Mouse (Mus musculus) hindbrain, embryonic 11.5 days (tissue): ENCODE data around the gene Camsap1. TPM values are rescaled to one million over a fixed set of nuclear protein-coding genes. Genes with fewer than 3 reads are reported as not detected.
A peak's percentile ranks its signal among the peaks of the same experiment; 100 is the strongest.

ENCODE experiments used
- ATAC-seq: fragments of 200-750 bp; cut with Nextera tagmentation; 2 replicates; pipeline ENCODE4 v1.8.0; 2017; ENCODE audit warnings: mild to moderate bottlenecking, moderate TSS enrichment, moderate library complexity; ENCODE audit not compliant: low FRiP score
- DNase-seq: peaks from one replicate; pipeline ENCODE4 v3.0.0-alpha.2; 2015; ENCODE audit warnings: low spot score
- H3K27ac ChIP-seq: fragments of 300-500 bp; sonication (generic); 2 replicates; pipeline ENCODE4 v1.5.1; 2014; ENCODE audit warnings: mild to moderate bottlenecking, low read depth, low read length
- H3K27me3 ChIP-seq: fragments of 300-500 bp; sonication (generic); 2 replicates; pipeline ENCODE4 v1.6.1; 2014; ENCODE audit warnings: mild to moderate bottlenecking, low read length, moderate library complexity, mixed read lengths; ENCODE audit not compliant: control insufficient read depth, insufficient read depth
- H3K36me3 ChIP-seq: fragments of 300-500 bp; sonication (generic); 2 replicates; pipeline ENCODE4 v1.6.1; 2014; ENCODE audit warnings: mild to moderate bottlenecking, low read length, moderate library complexity, mixed read lengths; ENCODE audit not compliant: control insufficient read depth, insufficient read depth
- H3K4me1 ChIP-seq: fragments of 300-500 bp; sonication (generic); replicated peaks from 2 replicates; pipeline ENCODE4 v1.6.1; 2014; ENCODE audit warnings: low read length, mixed read lengths; ENCODE audit not compliant: control insufficient read depth, insufficient read depth
- H3K4me2 ChIP-seq: fragments of 300-500 bp; sonication (generic); replicated peaks from 2 replicates; pipeline ENCODE4 v1.6.1; 2014; ENCODE audit warnings: mild to moderate bottlenecking, low read depth, low read length
- H3K4me3 ChIP-seq: fragments of 300-500 bp; sonication (generic); 2 replicates; pipeline ENCODE4 v1.5.1; 2014; ENCODE audit warnings: low read depth, low read length
- H3K9ac ChIP-seq: fragments of 300-500 bp; sonication (generic); 2 replicates; pipeline ENCODE4 v1.6.1; 2014; ENCODE audit warnings: low read depth, low read length
- H3K9me3 ChIP-seq: fragments of 300-500 bp; sonication (generic); 2 replicates; pipeline ENCODE4 v1.6.1; 2016; ENCODE audit warnings: low read length; ENCODE audit not compliant: control insufficient read depth
- WGBS: fragments of 180-500 bp; shearing (Covaris S2); extraction: QIAGEN DNeasy Blood & Tissue Kit; methylation state at CpG from one replicate; pipeline ENCODE4 v1.1.7; 2014; 5-methylcytosine and 5-hydroxymethylcytosine counted together
- polyA plus RNA-seq: library from polyadenylated mRNA; unstranded; fragments of >200 nt; fragmentation: Nextera tagmentation; extraction: Ambion mirVana; gene quantifications from 2 replicates; pipeline ENCODE4 v1.2.1, GENCODE M21; 2014

The Camsap1 gene
- polyA plus RNA-seq: 34.9 and 50.4 TPM in 2 replicates

GRCm38 (mm10) chr2:25983159-25983907 lies at the start of gene Camsap1:
Gene Camsap1 (minus strand): TSS chr2:25983282.
- WGBS: under 1% methylated on average over 48 of the region's 64 CpGs
- Histone ChIP-seq H3K4me3 (peak within 1 kb of the TSS; percentile 95), H3K36me3 (no peaks in the 10 kb centered on the region)

DNA sequence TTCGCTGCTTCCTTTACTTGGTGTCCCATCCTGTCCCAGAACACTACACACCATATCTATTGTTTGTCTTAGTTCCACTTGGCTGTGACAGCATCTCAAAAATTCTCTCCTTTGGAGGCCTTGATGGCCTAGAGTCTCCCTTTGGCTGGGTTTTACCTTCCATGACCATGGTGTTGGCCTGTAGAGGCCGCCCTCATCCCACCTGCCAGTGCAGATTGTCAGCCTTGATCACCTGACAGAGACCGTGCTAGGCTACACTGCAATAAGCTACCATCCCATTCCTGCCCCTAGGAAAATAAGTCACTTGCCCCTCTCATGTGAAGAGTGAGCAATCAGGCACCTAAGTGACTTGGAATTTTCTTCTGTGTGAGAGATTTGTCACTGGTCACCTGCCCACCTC lies 47.2 kb upstream of the Camsap1 start:
- ATAC-seq (no peak), DNase-seq (no peak)
- H3K4me1 ChIP-seq: no peaks in the 10 kb centered on the region
- no peak overlapping the region for H3K4me2 ChIP-seq
- H3K36me3 ChIP-seq: no peaks in the 10 kb centered on the region
- WGBS: 51% methylated on average over 3 of the region's 3 CpGs
- H3K27ac ChIP-seq: no peak overlapping the region
- H3K27me3 ChIP-seq: no peaks in the 10 kb centered on the region
- no peak overlapping the region for H3K4me3 ChIP-seq
- no peak overlapping the region for H3K9ac ChIP-seq
- no peaks in the 10 kb centered on the region for H3K9me3 ChIP-seq

More at GRCm38 (mm10) chr2:25983159-25983907, at the start of gene Camsap1:
- peak within 1 kb of the TSS; percentile 64 for H3K4me2 ChIP-seq
- H3K9ac ChIP-seq: peak within 1 kb of the TSS; percentile 96
- H3K27ac ChIP-seq: peak within 1 kb of the TSS; percentile 90
- H3K4me1 ChIP-seq: peaks cover 7% of the 10 kb centered on the region
- ATAC-seq: peak; percentile 99
- peak; percentile 100 for DNase-seq
- H3K27me3 ChIP-seq: no peaks in the 10 kb centered on the region
- no peaks in the 10 kb centered on the region for H3K9me3 ChIP-seq

- DNase-seq: peak; percentile 60
- H3K4me3 ChIP-seq: no peak overlapping the region
- H3K27ac ChIP-seq: no peak overlapping the region
- 32% methylated on average over 4 of the region's 4 CpGs for WGBS
- H3K9me3 ChIP-seq: no peaks in the 10 kb centered on the region
- H3K9ac ChIP-seq: no peak overlapping the region
- no peaks in the 10 kb centered on the region for H3K36me3 ChIP-seq
- 0 out of 2 replicates have a peak, but pooled peaks cover 2% of the 10 kb centered on the region for H3K4me1 ChIP-seq
- H3K27me3 ChIP-seq: no peaks in the 10 kb centered on the region
- no peak for ATAC-seq
- no peak overlapping the region for H3K4me2 ChIP-seq
Observed at GRCm38 (mm10) chr2:26024138-26025075, 41.3 kb upstream of the Camsap1 start.

GRCm38 (mm10) chr2:26022626-26023025 lies 39.5 kb upstream of the Camsap1 start:
- Histone ChIP-seq H3K36me3 (no peaks in the 10 kb centered on the region), H3K4me2 (no peak overlapping the region), H3K27me3 (no peaks in the 10 kb centered on the region), H3K4me1 (0 out of 2 replicates have a peak, but pooled peaks cover 2% of the 10 kb centered on the region), H3K9ac (no peak overlapping the region), H3K9me3 (no peaks in the 10 kb centered on the region), H3K27ac (no peak overlapping the region), H3K4me3 (no peak overlapping the region)
- no peak for DNase-seq
- 82% methylated on average over 1 of the region's 1 CpGs for WGBS
- no peak for ATAC-seq

GRCm38 (mm10) chr2:26022258-26022565 lies 39.1 kb upstream of the Camsap1 start:
- DNase-seq (no peak), ATAC-seq (no peak; the same call in 1 of the 2 replicates)
- Histone ChIP-seq H3K4me3 (peak overlapping the region; percentile 81; the same call in 1 of the 2 replicates), H3K9ac (no peak overlapping the region), H3K4me1 (0 out of 2 replicates have a peak, but pooled peaks cover 2% of the 10 kb centered on the region), H3K27me3 (no peaks in the 10 kb centered on the region), H3K9me3 (no peaks in the 10 kb centered on the region), H3K36me3 (no peaks in the 10 kb centered on the region), H3K27ac (no peak overlapping the region), H3K4me2 (no peak overlapping the region)
- WGBS: 83% methylated on average over 8 of the region's 8 CpGs

DNA sequence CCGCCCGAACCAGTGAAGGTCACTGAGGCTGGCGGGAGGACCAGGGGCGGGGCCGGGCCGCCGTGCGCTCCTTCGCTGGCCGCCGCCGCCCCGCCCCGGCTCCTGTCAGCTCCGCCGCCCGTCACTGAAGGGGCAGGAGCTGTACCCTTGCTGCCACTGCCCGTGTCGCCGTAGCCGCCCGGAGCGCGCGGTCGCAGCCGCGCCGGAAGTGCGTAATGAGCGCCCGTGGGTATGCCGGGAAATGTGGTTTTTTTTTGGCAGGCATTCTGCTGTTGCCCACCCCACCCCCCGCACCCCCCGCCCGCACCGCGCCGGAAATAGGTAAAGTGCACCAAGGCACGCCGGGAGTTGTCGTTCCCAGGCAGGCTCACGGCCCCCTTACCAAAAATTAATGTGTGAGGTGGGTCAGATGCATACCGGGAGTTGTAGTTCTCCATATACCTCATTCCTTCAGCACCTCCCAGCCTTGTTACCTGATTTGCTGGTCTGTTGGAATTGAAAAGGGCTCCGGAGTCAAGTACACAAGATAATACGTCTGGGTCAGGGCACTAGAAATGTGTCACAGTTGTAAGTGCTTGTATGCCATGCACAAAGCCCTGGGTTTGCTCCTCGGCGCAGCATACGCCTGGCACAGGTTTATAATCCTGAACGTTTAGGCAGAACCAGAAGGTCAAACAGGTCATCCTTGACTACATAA lies 38.6 kb upstream of the Camsap1 start, which contains the start of gene Ubac1:
Gene Ubac1, minus strand, starts transcription at position 187 of the 697 bp plus-strand sequence.
- ATAC-seq: peak; percentile 95
- Histone ChIP-seq H3K9me3 (no peaks in the 10 kb centered on the region), H3K4me3 (peak within 1 kb of the TSS; percentile 81), H3K4me2 (peak within 1 kb of the TSS; percentile 82), H3K9ac (peak within 1 kb of the TSS; percentile 83), H3K27ac (peak within 1 kb of the TSS; percentile 71), H3K4me1 (0 out of 2 replicates have a peak, but pooled peaks cover 2% of the 10 kb centered on the region), H3K36me3 (no peaks in the 10 kb centered on the region), H3K27me3 (no peaks in the 10 kb centered on the region)
- peak; percentile 93 for DNase-seq
- WGBS: 5% methylated on average over 50 of the region's 50 CpGs

DNA sequence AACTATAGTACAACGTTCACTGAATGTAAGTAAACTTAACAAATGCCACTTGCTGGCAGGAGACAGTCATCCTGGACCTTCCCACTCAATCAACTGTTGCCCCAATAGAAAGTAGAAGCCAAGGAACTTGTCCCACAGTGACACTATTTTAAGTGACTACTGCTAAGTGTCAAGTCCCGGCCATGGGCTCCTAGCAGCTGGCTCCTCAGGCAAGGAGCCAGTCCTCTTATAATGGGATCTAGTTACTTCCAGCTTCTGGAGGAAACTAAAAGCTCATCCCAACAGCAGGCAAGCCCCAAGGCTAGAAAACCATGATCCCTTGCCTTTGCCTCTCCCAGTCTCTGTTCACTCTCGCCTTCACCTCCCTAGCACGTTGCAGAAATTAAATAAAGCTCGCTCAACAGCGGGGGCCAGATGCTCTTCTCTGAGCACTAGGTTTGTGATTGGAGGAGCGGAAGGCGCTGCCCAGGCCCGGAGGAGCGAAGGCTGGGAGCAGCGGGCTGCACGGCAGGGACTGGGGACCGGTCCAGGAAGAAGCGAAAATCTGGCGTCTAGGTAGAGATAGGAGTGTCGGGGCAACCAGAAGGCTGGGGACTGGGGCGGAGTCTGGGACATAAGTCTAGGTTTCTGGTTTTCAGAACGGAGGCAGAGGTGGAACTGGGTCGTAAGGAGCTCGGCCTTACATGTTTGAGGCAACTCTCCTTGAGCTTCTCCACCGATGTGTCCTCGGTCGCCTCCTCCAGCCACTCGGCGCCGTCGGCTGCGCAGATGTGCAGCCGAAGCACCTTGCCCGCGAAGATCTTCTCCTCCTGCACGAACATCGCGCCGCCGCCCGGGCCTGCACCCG lies 37.9 kb upstream of the Camsap1 start:
- Histone ChIP-seq H3K27ac (peak overlapping the region; percentile 71), H3K4me2 (peak overlapping the region; percentile 82), H3K9ac (peak overlapping the region; percentile 83), H3K27me3 (no peaks in the 10 kb centered on the region), H3K4me1 (0 out of 2 replicates have a peak, but pooled peaks cover 2% of the 10 kb centered on the region), H3K36me3 (no peaks in the 10 kb centered on the region), H3K4me3 (peak overlapping the region; percentile 81), H3K9me3 (no peaks in the 10 kb centered on the region)
- 2% methylated on average over 37 of the region's 38 CpGs for WGBS
- DNase-seq (no peak), ATAC-seq (peak; percentile 45)
